Mouse (Mus musculus) intestine, postnatal 0 days (tissue): ENCODE measurements around the gene Tpbg. TPM values are rescaled to one million over a fixed set of nuclear protein-coding genes. Genes with fewer than 3 reads are reported as not detected.

Experiments
- ATAC-seq: fragments of 200-750 bp; cut with Nextera tagmentation; 2 replicates; pipeline ENCODE4 v1.8.0; 2017; ENCODE audit warnings: mild to moderate bottlenecking, moderate TSS enrichment, moderate library complexity
- H3K27ac ChIP-seq: fragments of 300-500 bp; sonication (generic); 2 replicates; pipeline ENCODE4 v1.5.1; 2014; ENCODE audit warnings: mild to moderate bottlenecking, low read depth, low read length, moderate library complexity
- H3K27me3 ChIP-seq: fragments of 300-500 bp; sonication (generic); replicated peaks from 2 replicates; pipeline ENCODE4 v1.6.1; 2014; ENCODE audit warnings: low read length, mixed read lengths; ENCODE audit not compliant: control insufficient read depth, insufficient read depth
- H3K36me3 ChIP-seq: fragments of 300-500 bp; sonication (generic); 2 replicates; pipeline ENCODE4 v1.6.1; 2014; ENCODE audit warnings: mild to moderate bottlenecking, moderate library complexity; ENCODE audit not compliant: control insufficient read depth, insufficient read depth
- H3K4me1 ChIP-seq: fragments of 300-500 bp; sonication (generic); replicated peaks from 2 replicates; pipeline ENCODE4 v1.6.1; 2014; ENCODE audit warnings: antibody characterized with exemption, low read length, mixed read lengths; ENCODE audit not compliant: control insufficient read depth, insufficient read depth
- H3K4me2 ChIP-seq: fragments of 300-500 bp; sonication (generic); replicated peaks from 2 replicates; pipeline ENCODE4 v1.6.1; 2014; ENCODE audit warnings: low read depth, mild to moderate bottlenecking, moderate library complexity
- H3K4me3 ChIP-seq: fragments of 300-500 bp; sonication (generic); 2 replicates; pipeline ENCODE4 v1.5.1; 2014; ENCODE audit warnings: low read depth, low read length
- H3K9ac ChIP-seq: fragments of 300-500 bp; sonication (generic); 2 replicates; pipeline ENCODE4 v1.6.1; 2014; ENCODE audit warnings: mild to moderate bottlenecking, low read depth, low read length
- H3K9me3 ChIP-seq: fragments of 300-500 bp; sonication (generic); 2 replicates; pipeline ENCODE4 v1.6.1; 2016; ENCODE audit warnings: mixed run types; ENCODE audit not compliant: control insufficient read depth
- CTCF ChIP-seq: sonication (generic); IDR thresholded peaks from 2 replicates; pipeline ENCODE4 v1.5.1; 2016; ENCODE audit warnings: low read depth, mild to moderate bottlenecking, control low read depth, antibody characterized with exemption, moderate library complexity
- WGBS: fragments of 180-500 bp; shearing (Covaris S2); extraction: QIAGEN DNeasy Blood & Tissue Kit; methylation state at CpG from one replicate; pipeline ENCODE4 v1.1.7; 2014; 5-methylcytosine and 5-hydroxymethylcytosine counted together
- polyA plus RNA-seq: library from polyadenylated mRNA; unstranded; fragments of >200 nt; fragmentation: Nextera tagmentation; extraction: Ambion mirVana; gene quantifications from 2 replicates; pipeline ENCODE4 v1.2.1, GENCODE M21; 2015

The Tpbg gene
- polyA plus RNA-seq, 1 experiment from 2014 or later: 5.2 TPM

DNA sequence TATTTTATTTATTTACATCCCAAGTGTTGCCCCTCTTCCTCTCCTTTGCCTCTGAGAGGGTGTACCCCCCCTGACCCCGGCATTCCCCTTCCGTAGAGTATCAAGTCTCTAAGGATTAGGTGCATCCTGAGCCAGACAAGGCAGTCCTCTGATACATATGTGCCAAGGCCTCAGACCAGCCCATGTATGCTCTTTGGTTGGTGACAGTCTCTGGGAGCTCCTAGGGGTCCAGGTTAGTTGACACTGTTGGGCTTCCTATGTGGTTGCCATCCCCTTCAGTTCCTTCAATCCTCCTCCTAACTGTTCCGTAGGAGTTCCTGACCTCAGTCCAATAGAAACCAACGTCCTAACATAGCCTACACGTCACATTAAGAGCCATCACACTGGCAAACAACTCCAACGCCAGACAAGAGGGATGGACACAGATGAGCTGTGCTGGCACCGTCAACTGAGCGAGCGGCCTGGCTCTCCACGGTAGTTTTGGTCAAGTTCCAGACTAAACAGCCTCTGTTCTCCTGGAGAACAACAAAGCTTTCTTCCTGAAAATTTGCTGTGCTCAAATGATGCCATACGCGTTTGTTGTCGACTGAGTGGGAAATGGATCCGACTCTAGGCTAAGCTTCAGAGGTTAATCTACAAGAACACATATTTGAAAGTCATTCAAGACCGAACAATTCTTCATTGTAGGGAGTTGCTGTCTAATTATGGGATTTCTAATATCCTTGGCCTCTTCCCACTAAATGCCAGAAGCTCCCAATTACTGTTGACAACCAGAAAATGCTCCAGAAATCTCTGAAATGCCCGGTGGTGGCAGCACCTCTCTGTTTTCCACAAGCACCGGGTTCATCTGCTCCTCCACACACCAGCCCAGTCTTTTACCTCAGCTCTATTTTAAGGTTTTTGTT, 6.4 kb upstream of the Tpbg start:
- Histone ChIP-seq H3K4me1 (no peaks in the 10 kb centered on the region), H3K4me2 (no peak overlapping the region), H3K4me3 (no peak overlapping the region), H3K27me3 (no peaks in the 10 kb centered on the region), H3K27ac (no peak overlapping the region), H3K9me3 (no peaks in the 10 kb centered on the region), H3K36me3 (no peaks in the 10 kb centered on the region), H3K9ac (no peak overlapping the region)
- ATAC-seq: no peak
- TF ChIP-seq CTCF: no peak
- 85% methylated on average over 17 of the region's 17 CpGs for whole genome bisulfite sequencing

DNA sequence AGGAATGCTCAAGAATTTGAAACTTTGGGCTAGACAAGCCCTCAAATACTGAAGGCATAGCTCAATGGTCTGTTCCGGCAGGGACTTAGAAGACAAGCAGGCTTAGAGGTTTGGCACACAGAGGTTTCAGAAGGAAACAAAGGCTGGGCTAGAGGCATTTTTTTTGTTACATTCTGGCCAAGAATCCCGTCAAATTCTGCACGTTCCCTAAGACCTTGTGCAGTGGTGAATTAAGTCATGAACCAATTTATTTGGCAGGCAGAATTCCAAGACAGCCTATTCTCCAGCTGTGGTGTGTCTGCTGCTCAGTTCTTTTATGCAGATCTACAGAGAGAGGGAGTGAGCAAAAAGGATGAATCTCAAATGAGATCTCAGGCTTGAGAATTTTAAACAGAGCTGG, 2.6 kb upstream of the Tpbg start:
- Histone ChIP-seq H3K9ac (no peak overlapping the region), H3K27me3 (peaks cover 28% of the 10 kb centered on the region), H3K4me1 (no peaks in the 10 kb centered on the region), H3K9me3 (no peaks in the 10 kb centered on the region), H3K27ac (no peak overlapping the region), H3K4me2 (no peak overlapping the region), H3K4me3 (no peak overlapping the region), H3K36me3 (no peaks in the 10 kb centered on the region)
- 58% methylated on average over 3 of the region's 3 CpGs for WGBS
- no peak for TF ChIP-seq CTCF
- no peak for ATAC-seq

DNA sequence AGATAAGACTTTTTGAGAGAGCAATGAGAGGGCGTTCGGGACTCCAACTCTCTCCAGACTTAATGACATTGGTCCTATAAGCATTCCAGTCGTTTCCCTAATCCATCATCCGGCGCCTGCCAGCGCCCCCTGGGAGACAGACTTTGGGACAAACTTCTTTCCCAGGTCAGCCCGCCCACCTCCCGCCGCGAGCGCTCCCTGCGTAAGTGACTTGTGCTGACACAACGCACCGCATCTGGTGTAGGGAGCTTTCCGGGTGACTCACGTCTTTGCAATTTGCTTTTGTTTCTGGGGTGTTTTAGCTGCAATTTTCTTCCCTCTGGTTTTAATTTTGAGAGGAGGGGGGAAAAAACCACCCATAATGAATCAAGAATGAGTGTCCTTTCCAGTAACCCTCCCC, 289 bp upstream of the Tpbg start:
- no peaks in the 10 kb centered on the region for H3K9me3 ChIP-seq
- H3K27me3 ChIP-seq: peaks cover 34% of the 10 kb centered on the region
- H3K4me2 ChIP-seq: peak overlapping the region; percentile 97
- peak; percentile 36 for TF ChIP-seq CTCF
- no peak for ATAC-seq
- no peaks in the 10 kb centered on the region for H3K36me3 ChIP-seq
- no peaks in the 10 kb centered on the region for H3K4me1 ChIP-seq
- H3K4me3 ChIP-seq: peak overlapping the region; percentile 53
- peak overlapping the region; percentile 48; the same call in 1 of the 2 replicates for H3K9ac ChIP-seq
- whole genome bisulfite sequencing: under 1% methylated on average over 16 of the region's 16 CpGs
- H3K27ac ChIP-seq: no peak overlapping the region

DNA sequence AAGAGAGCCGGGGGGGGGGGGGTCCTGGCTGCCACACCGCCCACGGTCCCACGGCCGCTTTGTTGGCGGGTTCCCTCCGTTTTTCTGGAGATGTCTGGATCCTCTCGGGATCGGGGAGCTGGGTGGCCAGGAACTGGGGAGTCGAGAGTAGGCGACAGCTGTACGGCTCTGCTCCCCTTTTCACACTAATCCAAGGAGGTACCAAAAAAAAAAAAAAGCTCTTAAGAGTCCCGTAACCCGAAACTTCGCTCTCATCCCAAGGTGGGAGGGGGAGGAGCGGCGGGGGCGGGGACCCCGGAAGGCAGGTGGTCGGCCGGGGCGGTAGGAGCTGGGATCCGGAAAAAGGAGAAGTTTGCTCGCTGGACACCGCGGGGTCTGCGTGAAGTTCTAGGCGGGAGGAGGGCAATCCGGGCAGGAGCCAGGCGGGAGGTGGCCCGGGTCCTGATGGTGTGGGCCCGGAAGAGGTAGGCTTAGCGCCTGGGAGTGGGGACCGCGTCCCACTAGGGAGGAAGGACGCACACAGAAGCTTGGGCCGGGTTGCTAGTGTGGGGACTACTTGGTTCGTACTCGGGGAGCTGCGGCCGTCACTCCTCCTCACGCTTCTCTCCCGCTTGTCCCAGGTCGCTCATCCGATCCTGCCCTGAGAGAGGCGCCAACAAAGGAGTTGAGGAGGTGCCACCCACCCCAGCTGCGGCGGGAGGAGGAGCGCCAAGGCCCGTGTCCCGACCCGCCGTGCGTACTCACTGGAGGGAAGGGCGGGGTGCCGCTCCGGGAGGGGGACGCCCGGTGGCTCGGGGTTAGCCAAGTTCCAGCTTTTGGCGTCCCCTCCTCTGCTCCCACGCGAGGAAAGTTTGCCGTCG, 1.1 kb downstream of the Tpbg start:
- Histone ChIP-seq H3K36me3 (no peaks in the 10 kb centered on the region), H3K4me3 (peak overlapping the region; percentile 53), H3K27me3 (peaks cover 34% of the 10 kb centered on the region), H3K4me2 (peak overlapping the region; percentile 97), H3K9ac (peak overlapping the region; percentile 48), H3K9me3 (no peaks in the 10 kb centered on the region), H3K27ac (no peak overlapping the region), H3K4me1 (no peaks in the 10 kb centered on the region)
- peak; percentile 44; the same call in 1 of the 2 replicates for ATAC-seq
- under 1% methylated on average over 65 of the region's 65 CpGs for WGBS
- TF ChIP-seq CTCF: no peak

DNA sequence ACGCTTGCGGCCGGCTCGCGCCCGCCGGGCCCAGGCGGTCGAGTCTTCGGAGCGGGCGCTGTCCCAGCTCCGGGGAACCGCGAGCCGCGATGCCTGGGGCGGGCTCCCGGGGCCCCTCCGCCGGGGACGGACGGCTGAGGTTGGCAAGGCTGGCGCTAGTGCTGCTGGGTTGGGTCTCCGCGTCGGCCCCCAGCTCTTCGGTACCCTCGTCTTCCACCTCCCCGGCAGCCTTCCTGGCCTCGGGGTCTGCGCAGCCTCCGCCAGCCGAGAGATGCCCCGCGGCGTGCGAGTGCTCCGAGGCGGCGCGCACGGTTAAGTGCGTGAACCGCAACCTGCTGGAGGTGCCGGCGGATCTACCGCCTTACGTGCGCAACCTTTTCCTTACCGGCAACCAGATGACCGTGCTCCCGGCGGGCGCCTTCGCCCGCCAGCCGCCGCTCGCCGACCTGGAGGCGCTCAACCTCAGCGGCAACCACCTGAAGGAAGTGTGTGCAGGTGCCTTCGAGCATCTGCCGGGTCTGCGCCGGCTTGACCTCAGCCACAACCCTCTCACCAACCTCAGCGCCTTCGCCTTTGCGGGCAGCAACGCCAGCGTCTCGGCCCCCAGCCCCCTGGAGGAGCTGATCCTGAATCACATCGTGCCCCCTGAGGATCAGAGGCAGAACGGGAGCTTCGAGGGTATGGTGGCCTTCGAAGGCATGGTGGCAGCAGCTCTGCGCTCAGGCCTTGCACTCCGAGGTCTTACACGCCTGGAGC, 1.9 kb downstream of the Tpbg start:
- Histone ChIP-seq H3K9ac (peak overlapping the region; percentile 48), H3K4me2 (peak overlapping the region; percentile 97), H3K36me3 (no peaks in the 10 kb centered on the region), H3K4me3 (peak overlapping the region; percentile 53), H3K4me1 (no peaks in the 10 kb centered on the region), H3K9me3 (no peaks in the 10 kb centered on the region), H3K27me3 (peaks cover 34% of the 10 kb centered on the region), H3K27ac (no peak overlapping the region)
- ATAC-seq: 0 out of 2 replicates have a peak, but pooled peaks have one; percentile 26
- no peak for TF ChIP-seq CTCF
- 5% methylated on average over 68 of the region's 80 CpGs for WGBS
